Mouse (Mus musculus) hindbrain, embryonic 10.5 days (tissue): ENCODE results near the gene Wdcp. TPM values are rescaled to one million over a fixed set of nuclear protein-coding genes. Genes with fewer than 3 reads are reported as not detected.

ENCODE experiments used
- DNase-seq: peaks from one replicate; pipeline ENCODE4 v3.0.0-alpha.2; 2017; ENCODE audit warnings: low spot score
- H3K27ac ChIP-seq: fragments of 300-500 bp; sonication (generic); 2 replicates; pipeline ENCODE4 v1.5.1; 2016; ENCODE audit warnings: mild to moderate bottlenecking, moderate library complexity
- H3K27me3 ChIP-seq: fragments of 300-500 bp; sonication (generic); 2 replicates; pipeline ENCODE4 v1.6.1; 2016; ENCODE audit warnings: mild to moderate bottlenecking; ENCODE audit not compliant: poor library complexity, insufficient read depth, severe bottlenecking
- H3K36me3 ChIP-seq: fragments of 300-500 bp; sonication (generic); 2 replicates; pipeline ENCODE4 v1.6.1; 2016; ENCODE audit warnings: mild to moderate bottlenecking, moderate library complexity
- H3K4me1 ChIP-seq: fragments of 300-500 bp; sonication (generic); replicated peaks from 2 replicates; pipeline ENCODE4 v1.6.1; 2016; ENCODE audit warnings: mild to moderate bottlenecking
- H3K4me3 ChIP-seq: fragments of 300-500 bp; sonication (generic); 2 replicates; pipeline ENCODE4 v1.5.1; 2016; ENCODE audit warnings: mild to moderate bottlenecking, moderate library complexity
- H3K9me3 ChIP-seq: fragments of 300-500 bp; sonication (generic); 2 replicates; pipeline ENCODE4 v1.6.1; 2016; ENCODE audit warnings: mild to moderate bottlenecking, moderate library complexity
- whole genome bisulfite sequencing: fragments of 180-500 bp; shearing (Covaris S2); methylation state at CpG from one replicate; pipeline ENCODE4 v1.1.7; 2016; 5-methylcytosine and 5-hydroxymethylcytosine counted together
- polyA plus RNA-seq: library from polyadenylated mRNA; unstranded; fragments of >200 nt; fragmentation: Nextera tagmentation; extraction: Ambion mirVana; gene quantifications from 2 replicates; pipeline ENCODE4 v1.2.1, GENCODE M21; 2016

The Wdcp gene
- polyA plus RNA-seq, 1 experiment from 2014 or later = 27.2 TPM

- Histone ChIP-seq H3K9me3 (no peaks in the 10 kb centered on the region), H3K4me1 (0 out of 2 replicates have a peak, but pooled peaks cover 8% of the 10 kb centered on the region), H3K27me3 (no peaks in the 10 kb centered on the region), H3K4me3 (peak overlapping the region; percentile 78), H3K27ac (peak overlapping the region; percentile 94; the same call in 1 of the 2 replicates), H3K36me3 (0 out of 2 replicates have a peak, but pooled peaks cover 4% of the 10 kb centered on the region)
- 68% methylated on average over 7 of the region's 7 CpGs for WGBS
- DNase-seq = no peak
Measured at GRCm38 (mm10) chr12:4906476-4906875, 63.4 kb downstream of the Wdcp start.

DNA sequence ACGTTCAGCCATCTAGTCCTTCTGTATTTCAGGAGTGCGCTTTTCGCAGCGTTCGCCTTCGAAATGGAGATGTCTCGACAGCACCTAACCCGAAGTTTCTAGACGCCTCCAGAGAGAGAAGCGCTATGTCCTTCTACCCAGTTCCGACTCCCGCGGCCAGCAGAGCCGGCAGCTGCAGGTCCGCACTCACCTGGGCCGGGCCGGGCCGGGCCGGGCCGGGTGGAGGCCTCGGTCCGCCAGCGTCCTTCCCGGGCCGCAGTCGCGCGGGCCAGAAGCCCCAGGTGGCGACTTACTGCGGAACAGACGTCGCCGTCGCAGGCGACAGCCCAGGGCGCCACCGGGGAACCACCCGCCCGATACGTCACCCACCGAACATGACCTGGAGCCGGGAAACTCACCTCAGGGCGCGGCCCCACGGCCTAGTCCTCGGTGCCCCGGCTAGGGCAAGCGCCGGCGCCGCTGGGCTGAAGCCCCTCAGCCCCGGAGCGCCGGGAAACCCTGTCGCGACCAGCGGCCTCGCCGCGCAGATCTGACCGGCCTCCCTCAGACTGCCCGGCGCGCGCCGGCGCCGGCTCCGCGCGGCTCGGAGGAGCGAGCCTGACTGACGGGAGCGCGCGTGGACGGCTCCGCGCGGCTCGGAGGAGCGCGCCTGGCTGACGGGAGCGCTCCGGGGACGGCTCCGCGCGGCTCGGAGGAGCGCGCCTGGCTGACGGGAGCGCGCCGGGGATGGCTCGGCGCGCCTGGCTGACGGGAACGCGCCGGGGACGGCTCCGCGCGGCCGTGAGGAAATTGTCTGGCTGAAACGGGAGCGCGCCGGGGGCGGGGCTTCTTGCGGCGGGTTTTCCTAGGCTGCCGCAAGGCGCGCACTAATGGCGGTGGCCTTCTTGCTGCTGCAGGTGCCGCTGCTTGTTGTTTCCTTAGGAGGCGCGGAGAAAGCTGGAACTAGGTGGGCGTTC, 64.1 kb downstream of the Wdcp start, which contains the start of gene Ubxn2a:
TSS of gene Ubxn2a (minus strand) at position 755 of the 956 bp plus-strand sequence.
- Histone ChIP-seq H3K27ac (peak within 1 kb of the TSS; percentile 94), H3K4me3 (peak within 1 kb of the TSS; percentile 78), H3K4me1 (0 out of 2 replicates have a peak, but pooled peaks cover 8% of the 10 kb centered on the region), H3K27me3 (no peaks in the 10 kb centered on the region), H3K9me3 (no peaks in the 10 kb centered on the region), H3K36me3 (no peaks in the 10 kb centered on the region)
- DNase-seq = peak; percentile 88
- under 1% methylated on average over 125 of the region's 125 CpGs for WGBS

DNA sequence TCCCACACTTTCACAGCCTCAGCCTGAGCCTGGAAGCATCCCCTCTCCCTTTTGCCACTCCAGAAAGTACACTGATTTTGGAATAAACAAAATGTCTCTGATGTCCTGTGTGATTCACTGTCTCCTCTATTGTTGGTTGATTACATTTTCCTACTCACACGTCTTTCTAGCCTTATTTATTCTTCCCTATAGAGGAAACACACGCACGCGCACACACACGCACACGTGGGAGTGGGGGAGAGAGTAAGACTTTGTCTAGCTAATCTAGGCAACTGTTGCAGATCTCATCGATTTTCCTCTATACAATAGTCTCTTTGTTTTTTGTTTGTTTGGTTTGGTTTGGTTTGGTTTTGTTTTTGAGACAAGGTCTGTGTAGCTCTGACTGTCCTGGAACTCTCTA, 65.3 kb downstream of the Wdcp start:
- H3K36me3 ChIP-seq = no peaks in the 10 kb centered on the region
- WGBS = 93% methylated on average over 7 of the region's 7 CpGs
- peak overlapping the region; percentile 94; the same call in 1 of the 2 replicates for H3K27ac ChIP-seq
- H3K4me3 ChIP-seq = peak overlapping the region; percentile 78
- H3K4me1 ChIP-seq = 0 out of 2 replicates have a peak, but pooled peaks cover 8% of the 10 kb centered on the region
- no peak for DNase-seq
- no peaks in the 10 kb centered on the region for H3K27me3 ChIP-seq
- no peaks in the 10 kb centered on the region for H3K9me3 ChIP-seq

Other genes with a start within 250 kb of the Wdcp start
- 0.24 and 0.41 TPM in 2 replicates for gene Fam228a, start 104.9 kb upstream of the Wdcp start, polyA plus RNA-seq
- 2.4 and 3.0 TPM in 2 replicates for gene Pfn4, start 74.3 kb upstream of the Wdcp start, polyA plus RNA-seq
- 1.1 and 3.0 TPM in 2 replicates for gene Fam228b, start 74.0 kb upstream of the Wdcp start, polyA plus RNA-seq
- 314 and 329 TPM in 2 replicates for gene Sf3b6, start 25.8 kb upstream of the Wdcp start, polyA plus RNA-seq
- gene Fkbp1b, start 1.7 kb upstream of the Wdcp start, polyA plus RNA-seq = 8.4 and 14.4 TPM in 2 replicates
- gene Mfsd2b, start 31.1 kb downstream of the Wdcp start, polyA plus RNA-seq = 4.1 and 4.7 TPM in 2 replicates
- gene Ubxn2a, start 64.4 kb downstream of the Wdcp start, polyA plus RNA-seq = 17.3 and 20.6 TPM in 2 replicates
- gene Atad2b, start 74.0 kb downstream of the Wdcp start, polyA plus RNA-seq = 10.9 and 12.8 TPM in 2 replicates